Mouse (Mus musculus) cortical plate, adult 2 months (tissue): Measurements from ENCODE around the gene Fli1. TPM values are rescaled to one million over a fixed set of nuclear protein-coding genes. Genes with fewer than 3 reads are reported as not detected.

Source experiments
- H3K27ac ChIP-seq: fragments of 200-500 bp; 2 replicates; pipeline ENCODE4 v1.5.1; 2012; ENCODE audit warnings: low read length, control low read depth, inconsistent platforms; ENCODE audit not compliant: insufficient read depth
- H3K4me1 ChIP-seq: fragments of 200-500 bp; 2 replicates; pipeline ENCODE4 v1.6.1; 2011; ENCODE audit warnings: low read length; ENCODE audit not compliant: control insufficient read depth, insufficient read depth
- H3K4me3 ChIP-seq: fragments of 200-500 bp; 2 replicates; pipeline ENCODE4 v1.5.1; 2011; ENCODE audit warnings: mild to moderate bottlenecking, low read length, control low read depth; ENCODE audit not compliant: insufficient read depth
- CTCF ChIP-seq: fragments of 200-500 bp; IDR thresholded peaks from 2 replicates; pipeline ENCODE4 v1.5.1; 2011; ENCODE audit warnings: mild to moderate bottlenecking, control low read depth, low read length; ENCODE audit not compliant: insufficient read depth; ENCODE audit errors: extremely low read depth
- POLR2A ChIP-seq: fragments of 200-500 bp; IDR thresholded peaks from 2 replicates; pipeline ENCODE4 v1.6.1; 2011; ENCODE audit warnings: mild to moderate bottlenecking, low read length, control low read depth; ENCODE audit not compliant: insufficient read depth; ENCODE audit errors: extremely low read depth
- polyA plus RNA-seq: library from polyadenylated mRNA; depleted of rRNA; stranded (reverse); fragments of >200 nt; gene quantifications from 2 replicates; pipeline ENCODE4 v1.2.3, GENCODE M21; 2012

Gene Fli1
- polyA plus RNA-seq, 1 experiment: 3.7 TPM

GRCm38 (mm10) chr9:32493588-32494423, 48.9 kb downstream of the Fli1 start:
- Histone ChIP-seq H3K4me1 (0 out of 2 replicates have a peak, but pooled peaks cover 2% of the 10 kb centered on the region), H3K4me3 (no peak overlapping the region), H3K27ac (no peak overlapping the region)
- TF ChIP-seq POLR2A (no peak), CTCF (no peak)

GRCm38 (mm10) chr9:32492753-32493152, 49.9 kb downstream of the Fli1 start:
- H3K4me3 ChIP-seq: no peak overlapping the region
- no peak overlapping the region for H3K27ac ChIP-seq
- TF ChIP-seq POLR2A (no peak), CTCF (no peak)
- 0 out of 2 replicates have a peak, but pooled peaks cover 2% of the 10 kb centered on the region for H3K4me1 ChIP-seq

- no peak overlapping the region for H3K4me3 ChIP-seq
- 0 out of 2 replicates have a peak, but pooled peaks cover 2% of the 10 kb centered on the region for H3K4me1 ChIP-seq
- H3K27ac ChIP-seq: no peak overlapping the region
- no peak for TF ChIP-seq POLR2A
- TF ChIP-seq CTCF: no peak
Observed at GRCm38 (mm10) chr9:32491484-32491883, 51.2 kb downstream of the Fli1 start.

- H3K4me1 ChIP-seq: 0 out of 2 replicates have a peak, but pooled peaks cover 2% of the 10 kb centered on the region
- TF ChIP-seq CTCF (no peak), POLR2A (no peak)
- no peak overlapping the region for H3K27ac ChIP-seq
- no peak overlapping the region for H3K4me3 ChIP-seq
Observed at GRCm38 (mm10) chr9:32489794-32490358, 52.8 kb downstream of the Fli1 start.

- no peak overlapping the region for H3K4me3 ChIP-seq
- H3K4me1 ChIP-seq: 0 out of 2 replicates have a peak, but pooled peaks cover 2% of the 10 kb centered on the region
- TF ChIP-seq CTCF: no peak
- no peak for TF ChIP-seq POLR2A
- no peak overlapping the region for H3K27ac ChIP-seq
Observed at GRCm38 (mm10) chr9:32489315-32489714, 53.3 kb downstream of the Fli1 start.

- H3K4me1 ChIP-seq: 0 out of 2 replicates have a peak, but pooled peaks cover 2% of the 10 kb centered on the region
- TF ChIP-seq POLR2A (no peak), CTCF (no peak)
- H3K27ac ChIP-seq: no peak overlapping the region
- H3K4me3 ChIP-seq: no peak overlapping the region
Observed at GRCm38 (mm10) chr9:32488627-32489026, 54.0 kb downstream of the Fli1 start.

GRCm38 (mm10) chr9:32487823-32488222, 54.8 kb downstream of the Fli1 start:
- 0 out of 2 replicates have a peak, but pooled peaks cover 2% of the 10 kb centered on the region for H3K4me1 ChIP-seq
- TF ChIP-seq CTCF (no peak), POLR2A (no peak)
- no peak overlapping the region for H3K4me3 ChIP-seq
- no peak overlapping the region for H3K27ac ChIP-seq

GRCm38 (mm10) chr9:32487401-32487800, 55.3 kb downstream of the Fli1 start:
- Histone ChIP-seq H3K27ac (no peak overlapping the region), H3K4me1 (0 out of 2 replicates have a peak, but pooled peaks cover 2% of the 10 kb centered on the region), H3K4me3 (no peak overlapping the region)
- TF ChIP-seq CTCF: no peak
- TF ChIP-seq POLR2A: no peak

GRCm38 (mm10) chr9:32480418-32480817, 62.2 kb downstream of the Fli1 start:
- Histone ChIP-seq H3K4me1 (no peaks in the 10 kb centered on the region), H3K4me3 (no peak overlapping the region), H3K27ac (no peak overlapping the region)
- TF ChIP-seq CTCF: no peak
- no peak for TF ChIP-seq POLR2A

- Histone ChIP-seq H3K4me3 (no peak overlapping the region), H3K4me1 (no peaks in the 10 kb centered on the region), H3K27ac (no peak overlapping the region)
- TF ChIP-seq POLR2A: no peak
- TF ChIP-seq CTCF: no peak
Observed at GRCm38 (mm10) chr9:32478799-32479198, 63.9 kb downstream of the Fli1 start.
